Comparison of ENCODE assay signal across 12 mouse cellular contexts in genomic region chr9:43929312-43930036, GRCm38 (mm10).
A peak's percentile ranks its signal among the peaks of the same experiment; 100 is the strongest.
DNase-seq lines count a peak whose midpoint lies in the region; ATAC-seq and TF ChIP-seq lines count a peak whose summit lies in the region.
"Had no signal": no experiment of that assay in that cellular context is flagged by ENCODE, and none has a peak within 500 bp of the region (broad histone marks: within the 10 kb centered on the region; RNA-seq: fewer than 3 reads in every experiment).

No protein-coding gene starts in this region.

- no peak for TF ChIP-seq EP300 in liver, postnatal 0 days (IDR thresholded peaks at IDR 0.05; ENCODE audit: low read depth)

- no peak for TF ChIP-seq CTCF in liver, postnatal 0 days (IDR thresholded peaks at IDR 0.05; ENCODE audit: low read depth)

- peak overlapping the region; percentile 28; the same call in 1 of the 2 replicates for H3K27ac ChIP-seq in liver, embryonic 11.5 days (ENCODE audit: low read depth, low read length)
- H3K27ac ChIP-seq in liver, postnatal 0 days (ENCODE audit: low read depth): no peak overlapping the region
- peak overlapping the region; percentile 87 for H3K27ac ChIP-seq in midbrain, embryonic 13.5 days
- H3K27ac ChIP-seq: heart, embryonic 13.5 days; layer of hippocampus, adult 2 months; limb, embryonic 12.5 days had no signal

- DNase-seq in liver, embryonic 11.5 days (ENCODE audit: low spot score): no peak
- no peak for DNase-seq in liver, postnatal 0 days
- peak; percentile 15 to 46 for DNase-seq in kidney, adult 8-10 months
- no peak for DNase-seq in frontal cortex, adult 2 months (ENCODE audit: extremely low spot score in 1 of 2, low spot score in 1 of 2)
- no peak for DNase-seq in thymus, postnatal 10 days (ENCODE audit: low spot score in 2 of 2)
- no peak for DNase-seq in cerebellum, adult 9-10 months
- DNase-seq: cerebellum, postnatal 25 days had no signal

- H3K4me1 ChIP-seq in liver, embryonic 11.5 days (replicated peaks; ENCODE audit: control insufficient read depth, insufficient read depth, low read length): no peaks in the 10 kb centered on the region
- H3K4me1 ChIP-seq in liver, postnatal 0 days (ENCODE audit: insufficient read depth): peaks cover 4% of the 10 kb centered on the region
- peaks cover 53% of the 10 kb centered on the region for H3K4me1 ChIP-seq in midbrain, embryonic 13.5 days (replicated peaks)
- H3K4me1 ChIP-seq: heart, embryonic 13.5 days had no signal

- H3K4me3 ChIP-seq in liver, embryonic 11.5 days (ENCODE audit: low read depth, low read length): no peak overlapping the region
- no peak overlapping the region for H3K4me3 ChIP-seq in liver, postnatal 0 days (ENCODE audit: low read depth, low read length)
- H3K4me3 ChIP-seq in midbrain, embryonic 13.5 days (replicated peaks): no peak overlapping the region
- H3K4me3 ChIP-seq: heart, embryonic 13.5 days; layer of hippocampus, adult 2 months; limb, embryonic 12.5 days had no signal

- no peak for ATAC-seq in liver, embryonic 11.5 days (replicated peaks; ENCODE audit: low FRiP score)
- ATAC-seq in liver, postnatal 0 days: no peak
- peak; percentile 71 for ATAC-seq in midbrain, embryonic 13.5 days
- no peak for ATAC-seq in megakaryocyte progenitor cell, adult 5-6 weeks (replicated peaks; ENCODE audit: poor library complexity)

- H3K4me2 ChIP-seq in liver, embryonic 11.5 days: no peak overlapping the region
- no peak overlapping the region for H3K4me2 ChIP-seq in liver, postnatal 0 days (ENCODE audit: low read depth, low read length)
- H3K4me2 ChIP-seq in midbrain, embryonic 13.5 days (replicated peaks): peak overlapping the region; percentile 17; the same call in 1 of the 2 replicates
- H3K4me2 ChIP-seq: heart, embryonic 13.5 days; limb, embryonic 12.5 days had no signal

- no peaks in the 10 kb centered on the region for H3K9me3 ChIP-seq in liver, embryonic 11.5 days (ENCODE audit: control insufficient read depth, low read length)
- H3K9me3 ChIP-seq in liver, postnatal 0 days (ENCODE audit: low read length): no peaks in the 10 kb centered on the region
- H3K9me3 ChIP-seq in midbrain, embryonic 13.5 days: no peaks in the 10 kb centered on the region
- H3K9me3 ChIP-seq: limb, embryonic 12.5 days had no signal

- H3K36me3 ChIP-seq in liver, embryonic 11.5 days (ENCODE audit: control insufficient read depth, insufficient read depth, low read length): no peaks in the 10 kb centered on the region
- no peaks in the 10 kb centered on the region for H3K36me3 ChIP-seq in liver, postnatal 0 days (replicated peaks; ENCODE audit: insufficient read depth, low read length)
- no peaks in the 10 kb centered on the region for H3K36me3 ChIP-seq in midbrain, embryonic 13.5 days
- H3K36me3 ChIP-seq: heart, embryonic 13.5 days; limb, embryonic 12.5 days had no signal

- H3K9ac ChIP-seq in liver, embryonic 11.5 days (ENCODE audit: low read depth, low read length): no peak overlapping the region
- no peak overlapping the region for H3K9ac ChIP-seq in liver, postnatal 0 days (replicated peaks)
- no peak overlapping the region for H3K9ac ChIP-seq in midbrain, embryonic 13.5 days (replicated peaks)
- H3K9ac ChIP-seq: heart, embryonic 13.5 days; limb, embryonic 12.5 days had no signal

- WGBS in liver, embryonic 11.5 days: 35% methylated on average over 7 of the region's 7 CpGs
- 33% methylated on average over 7 of the region's 7 CpGs for WGBS in liver, postnatal 0 days (ENCODE audit: insufficient replicate concordance)
- WGBS in midbrain, embryonic 13.5 days: 14% methylated on average over 7 of the region's 7 CpGs

- H3K27me3 ChIP-seq in liver, embryonic 11.5 days (replicated peaks; ENCODE audit: control insufficient read depth, insufficient read depth, low read length): no peaks in the 10 kb centered on the region; the same call in none of the 2 replicates
- H3K27me3 ChIP-seq in liver, postnatal 0 days (ENCODE audit: insufficient read depth, low read length): no peaks in the 10 kb centered on the region
- H3K27me3 ChIP-seq in midbrain, embryonic 13.5 days: peaks cover 5% of the 10 kb centered on the region; the same call in 1 of the 2 replicates

Comparison
In these comparisons a context has a peak if more than half of its experiments do, and no peak if none do; other contexts are left out.
1. DNase-seq: peak in kidney, adult 8-10 months (2 of 2); none in liver, embryonic 11.5 days (single experiment), liver, postnatal 0 days (single experiment), frontal cortex, adult 2 months (0 of 2), thymus, postnatal 10 days (0 of 2) and cerebellum, adult 9-10 months (single experiment).